Mouse (Mus musculus): Measurements from ENCODE around the gene Ube4a. TPM values are rescaled to one million over a fixed set of nuclear protein-coding genes. Genes with fewer than 3 reads are reported as not detected.

Gene Ube4a
- polyA plus RNA-seq (2012; ENCODE audit: insufficient read depth, low replicate concordance): 0.76 and 2.0 TPM in 2 replicates

- H3K4me1 ChIP-seq: peaks cover 36% of the 10 kb centered on the region
- peaks cover 3% of the 10 kb centered on the region for H3K27me3 ChIP-seq (replicated peaks)
- peak within 1 kb of the TSS; percentile 97 for H3K4me3 ChIP-seq (replicated peaks)
- TF ChIP-seq GATA1 (IDR thresholded peaks at IDR 0.05; ENCODE audit: borderline replicate concordance, low read length) (no peak), FLI1 (IDR thresholded peaks at IDR 0.05; ENCODE audit: low read length) (peak; percentile 78)
- peaks cover 34% of the 10 kb centered on the region for H3K36me3 ChIP-seq (replicated peaks; ENCODE audit: low read length)
- no peaks in the 10 kb centered on the region for H3K9me3 ChIP-seq
Measured at GRCm38 (mm10) chr9:44965126-44965832, at the start of gene Ube4a. TSS of gene Ube4a (minus strand) at chr9:44965600.

- Histone ChIP-seq H3K9me3 (peaks cover 11% of the 10 kb centered on the region), H3K4me1 (0 out of 2 replicates have a peak, but pooled peaks cover 2% of the 10 kb centered on the region), H3K27me3 (replicated peaks) (peaks cover 47% of the 10 kb centered on the region), H3K36me3 (replicated peaks; ENCODE audit: low read length) (no peaks in the 10 kb centered on the region), H3K4me3 (replicated peaks) (no peak overlapping the region)
- no peak for TF ChIP-seq GATA1 (IDR thresholded peaks at IDR 0.05; ENCODE audit: borderline replicate concordance, low read length)
- no peak for TF ChIP-seq FLI1 (IDR thresholded peaks at IDR 0.05; ENCODE audit: low read length)
Measured at GRCm38 (mm10) chr9:45014879-45015278, 49.5 kb upstream of the Ube4a start.

- Histone ChIP-seq H3K4me3 (replicated peaks) (no peak overlapping the region), H3K27me3 (replicated peaks) (peaks cover 65% of the 10 kb centered on the region), H3K4me1 (0 out of 2 replicates have a peak, but pooled peaks cover 2% of the 10 kb centered on the region), H3K9me3 (peaks cover 11% of the 10 kb centered on the region), H3K36me3 (replicated peaks; ENCODE audit: low read length) (no peaks in the 10 kb centered on the region)
- TF ChIP-seq GATA1 (IDR thresholded peaks at IDR 0.05; ENCODE audit: borderline replicate concordance, low read length) (no peak), FLI1 (IDR thresholded peaks at IDR 0.05; ENCODE audit: low read length) (no peak)
Measured at GRCm38 (mm10) chr9:45011291-45011690, 45.9 kb upstream of the Ube4a start.

GRCm38 (mm10) chr9:45010461-45010860, 45.1 kb upstream of the Ube4a start:
- no peak overlapping the region for H3K4me3 ChIP-seq (replicated peaks)
- peaks cover 11% of the 10 kb centered on the region for H3K9me3 ChIP-seq
- 0 out of 2 replicates have a peak, but pooled peaks cover 2% of the 10 kb centered on the region for H3K4me1 ChIP-seq
- peaks cover 66% of the 10 kb centered on the region for H3K27me3 ChIP-seq (replicated peaks)
- H3K36me3 ChIP-seq (replicated peaks; ENCODE audit: low read length): no peaks in the 10 kb centered on the region
- TF ChIP-seq GATA1 (IDR thresholded peaks at IDR 0.05; ENCODE audit: borderline replicate concordance, low read length): no peak
- no peak for TF ChIP-seq FLI1 (IDR thresholded peaks at IDR 0.05; ENCODE audit: low read length)

GRCm38 (mm10) chr9:45009180-45010078, 44.0 kb upstream of the Ube4a start, which contains the start of gene Cd3e:
TSS of gene Cd3e (minus strand) at chr9:45009627.
- Histone ChIP-seq H3K27me3 (replicated peaks) (peaks cover 70% of the 10 kb centered on the region), H3K4me3 (replicated peaks) (no peak within 1 kb of the TSS), H3K36me3 (replicated peaks; ENCODE audit: low read length) (no peaks in the 10 kb centered on the region), H3K4me1 (0 out of 2 replicates have a peak, but pooled peaks cover 2% of the 10 kb centered on the region), H3K9me3 (peaks cover 6% of the 10 kb centered on the region)
- TF ChIP-seq GATA1 (IDR thresholded peaks at IDR 0.05; ENCODE audit: borderline replicate concordance, low read length) (no peak), FLI1 (IDR thresholded peaks at IDR 0.05; ENCODE audit: low read length) (no peak)

- Histone ChIP-seq H3K9me3 (no peaks in the 10 kb centered on the region), H3K27me3 (replicated peaks) (peaks cover 69% of the 10 kb centered on the region), H3K36me3 (replicated peaks; ENCODE audit: low read length) (no peaks in the 10 kb centered on the region), H3K4me3 (replicated peaks) (no peak overlapping the region), H3K4me1 (no peaks in the 10 kb centered on the region)
- no peak for TF ChIP-seq GATA1 (IDR thresholded peaks at IDR 0.05; ENCODE audit: borderline replicate concordance, low read length)
- TF ChIP-seq FLI1 (IDR thresholded peaks at IDR 0.05; ENCODE audit: low read length): no peak
Measured at GRCm38 (mm10) chr9:45008342-45008741, 42.9 kb upstream of the Ube4a start.

GRCm38 (mm10) chr9:45007404-45007803, 42.0 kb upstream of the Ube4a start:
- H3K36me3 ChIP-seq (replicated peaks; ENCODE audit: low read length): no peaks in the 10 kb centered on the region
- peaks cover 74% of the 10 kb centered on the region for H3K27me3 ChIP-seq (replicated peaks)
- H3K4me3 ChIP-seq (replicated peaks): no peak overlapping the region
- TF ChIP-seq GATA1 (IDR thresholded peaks at IDR 0.05; ENCODE audit: borderline replicate concordance, low read length) (no peak), FLI1 (IDR thresholded peaks at IDR 0.05; ENCODE audit: low read length) (no peak)
- no peaks in the 10 kb centered on the region for H3K9me3 ChIP-seq
- H3K4me1 ChIP-seq: no peaks in the 10 kb centered on the region

GRCm38 (mm10) chr9:45000249-45000648, 34.8 kb upstream of the Ube4a start:
- Histone ChIP-seq H3K4me3 (replicated peaks) (no peak overlapping the region), H3K27me3 (replicated peaks) (peaks cover 73% of the 10 kb centered on the region), H3K9me3 (no peaks in the 10 kb centered on the region), H3K36me3 (replicated peaks; ENCODE audit: low read length) (no peaks in the 10 kb centered on the region), H3K4me1 (peaks cover 33% of the 10 kb centered on the region)
- TF ChIP-seq GATA1 (IDR thresholded peaks at IDR 0.05; ENCODE audit: borderline replicate concordance, low read length) (no peak), FLI1 (IDR thresholded peaks at IDR 0.05; ENCODE audit: low read length) (no peak)

- no peak overlapping the region for H3K4me3 ChIP-seq (replicated peaks)
- H3K9me3 ChIP-seq: no peaks in the 10 kb centered on the region
- H3K36me3 ChIP-seq (replicated peaks; ENCODE audit: low read length): no peaks in the 10 kb centered on the region
- H3K4me1 ChIP-seq: peaks cover 38% of the 10 kb centered on the region
- TF ChIP-seq FLI1 (IDR thresholded peaks at IDR 0.05; ENCODE audit: low read length): no peak
- H3K27me3 ChIP-seq (replicated peaks): peaks cover 68% of the 10 kb centered on the region
Measured at GRCm38 (mm10) chr9:44999776-45000175, 34.4 kb upstream of the Ube4a start.
